Mouse (Mus musculus) stomach, embryonic 15.5 days (tissue): ENCODE results near the gene Gm20696. TPM values are rescaled to one million over a fixed set of nuclear protein-coding genes. Genes with fewer than 3 reads are reported as not detected.

Source experiments
- ATAC-seq: fragments of 200-750 bp; cut with Nextera tagmentation; 2 replicates; pipeline ENCODE4 v1.8.0; 2017; ENCODE audit warnings: low read depth, moderate number of reproducible peaks, moderate TSS enrichment; ENCODE audit not compliant: insufficient read depth, low FRiP score
- H3K27ac ChIP-seq: fragments of 300-500 bp; sonication (generic); 2 replicates; pipeline ENCODE4 v1.5.1; 2015; ENCODE audit warnings: mild to moderate bottlenecking, inconsistent platforms
- H3K27me3 ChIP-seq: fragments of 300-500 bp; sonication (generic); replicated peaks from 2 replicates; pipeline ENCODE4 v1.6.1; 2015; ENCODE audit warnings: inconsistent platforms
- H3K36me3 ChIP-seq: fragments of 300-500 bp; sonication (generic); 2 replicates; pipeline ENCODE4 v1.6.1; 2015; ENCODE audit warnings: inconsistent platforms
- H3K4me1 ChIP-seq: fragments of 300-500 bp; sonication (generic); 2 replicates; pipeline ENCODE4 v1.6.1; 2015; ENCODE audit warnings: inconsistent platforms
- H3K4me2 ChIP-seq: fragments of 300-500 bp; sonication (generic); 2 replicates; pipeline ENCODE4 v1.6.1; 2015; ENCODE audit warnings: mild to moderate bottlenecking, inconsistent platforms
- H3K4me3 ChIP-seq: fragments of 300-500 bp; sonication (generic); replicated peaks from 2 replicates; pipeline ENCODE4 v1.5.1; 2015; ENCODE audit warnings: inconsistent platforms
- H3K9ac ChIP-seq: fragments of 300-500 bp; sonication (generic); 2 replicates; pipeline ENCODE4 v1.6.1; 2015; ENCODE audit warnings: inconsistent platforms
- H3K9me3 ChIP-seq: fragments of 300-500 bp; sonication (generic); 2 replicates; pipeline ENCODE4 v1.6.1; 2016; ENCODE audit warnings: inconsistent platforms
- WGBS: fragments of 180-500 bp; shearing (Covaris S2); methylation state at CpG from one replicate; pipeline ENCODE4 v1.1.7; 2015; 5-methylcytosine and 5-hydroxymethylcytosine counted together
- polyA plus RNA-seq: library from polyadenylated mRNA; unstranded; fragments of >200 nt; fragmentation: Nextera tagmentation; extraction: Ambion mirVana; gene quantifications from 2 replicates; pipeline ENCODE4 v1.2.1, GENCODE M21; 2015

Gene Gm20696
- polyA plus RNA-seq, 1 experiment from 2014 or later = 4.6 TPM

DNA sequence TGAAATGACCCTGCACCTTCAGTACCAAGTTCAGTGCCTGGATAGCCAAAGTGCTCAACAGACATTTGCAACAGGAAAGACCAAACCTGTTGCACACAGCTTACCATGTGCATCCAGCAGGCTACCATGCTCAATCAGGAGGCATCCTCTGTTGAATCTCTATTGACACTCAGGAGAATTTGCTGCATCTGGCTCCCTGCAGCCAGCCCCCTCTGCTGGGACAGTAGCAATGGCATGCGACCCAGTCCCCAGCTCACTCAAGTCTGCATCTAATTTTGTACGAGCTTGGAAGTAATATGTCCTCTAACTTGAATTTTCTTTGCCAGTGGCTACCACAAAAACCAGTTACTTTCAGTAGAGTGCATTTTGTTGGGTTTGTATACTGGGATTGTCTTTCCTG is 312.3 kb downstream of the Gm20696 start:
- no peak overlapping the region for H3K4me2 ChIP-seq
- no peak overlapping the region for H3K4me3 ChIP-seq
- H3K36me3 ChIP-seq = no peaks in the 10 kb centered on the region
- ATAC-seq = no peak
- peaks cover 2% of the 10 kb centered on the region; the same call in 1 of the 2 replicates for H3K4me1 ChIP-seq
- H3K9me3 ChIP-seq = no peaks in the 10 kb centered on the region
- no peak overlapping the region for H3K9ac ChIP-seq
- no peaks in the 10 kb centered on the region for H3K27me3 ChIP-seq
- no peak overlapping the region for H3K27ac ChIP-seq
- WGBS = 76% methylated on average over 2 of the region's 2 CpGs

DNA sequence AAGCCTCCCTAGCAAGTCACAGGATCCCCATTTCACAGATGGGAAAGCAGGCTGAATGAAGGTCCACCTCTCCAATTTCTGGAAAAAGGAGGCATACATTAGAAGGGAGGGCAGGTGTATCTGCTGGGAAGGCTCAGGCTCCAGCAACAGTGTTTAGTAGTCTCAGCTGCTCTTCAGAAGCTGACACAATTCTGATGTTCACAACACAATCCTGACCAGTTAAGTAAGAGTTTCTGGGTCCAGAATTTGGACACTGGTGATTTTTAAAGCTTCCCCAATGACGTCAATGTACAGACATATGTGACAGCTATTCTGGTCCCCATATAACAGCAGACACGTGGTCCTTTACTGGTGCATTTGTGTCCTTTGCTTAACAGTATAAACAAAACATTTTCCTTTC is 313.2 kb downstream of the Gm20696 start:
- ATAC-seq = no peak
- Histone ChIP-seq H3K9ac (no peak overlapping the region), H3K9me3 (no peaks in the 10 kb centered on the region), H3K27ac (no peak overlapping the region), H3K4me3 (no peak overlapping the region), H3K36me3 (no peaks in the 10 kb centered on the region), H3K27me3 (no peaks in the 10 kb centered on the region), H3K4me2 (no peak overlapping the region), H3K4me1 (no peaks in the 10 kb centered on the region)
- WGBS = 59% methylated on average over 2 of the region's 2 CpGs

DNA sequence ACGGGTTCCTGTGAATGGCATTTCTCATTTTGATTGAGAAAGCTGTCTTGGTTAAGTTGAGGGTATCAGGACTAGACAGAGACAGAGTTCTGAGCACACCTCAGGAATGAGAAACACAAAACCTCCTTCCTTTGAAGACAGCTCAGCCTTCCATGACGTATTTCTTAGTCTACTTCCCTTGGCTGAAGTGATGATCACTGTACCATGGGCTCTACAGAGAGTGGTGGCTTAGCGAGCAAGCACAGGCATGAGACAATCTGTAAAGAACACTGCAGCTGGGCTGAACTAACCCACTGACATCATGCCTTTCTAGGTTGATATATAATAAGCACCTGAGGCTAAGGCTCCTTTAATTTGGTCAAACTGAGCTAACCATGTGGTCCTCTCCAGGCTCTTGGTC is 316.0 kb downstream of the Gm20696 start:
- no peaks in the 10 kb centered on the region for H3K27me3 ChIP-seq
- no peak for ATAC-seq
- WGBS = 61% methylated on average over 3 of the region's 3 CpGs

DNA sequence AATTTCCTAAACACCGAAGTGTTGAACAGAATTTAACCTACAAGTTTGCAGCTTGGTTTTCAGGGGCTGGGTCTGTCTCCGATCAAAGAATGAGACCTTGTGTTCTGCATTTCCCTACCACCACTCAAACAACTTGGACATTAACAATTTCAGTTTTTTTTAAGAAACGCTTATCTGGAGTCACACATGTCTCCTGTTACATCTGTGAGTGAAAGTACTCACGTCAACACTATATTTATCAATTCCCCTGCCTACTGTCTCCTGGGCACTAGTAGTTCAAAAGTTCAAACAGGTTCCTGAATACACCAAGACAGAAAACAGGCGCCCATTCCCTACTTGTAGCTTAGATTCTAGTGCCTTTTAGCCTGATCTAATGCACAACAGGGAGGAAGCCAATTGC is 316.4 kb downstream of the Gm20696 start:
- Histone ChIP-seq H3K4me3 (no peak overlapping the region), H3K36me3 (no peaks in the 10 kb centered on the region), H3K4me2 (no peak overlapping the region), H3K27ac (no peak overlapping the region), H3K9me3 (no peaks in the 10 kb centered on the region), H3K4me1 (no peaks in the 10 kb centered on the region), H3K9ac (no peak overlapping the region), H3K27me3 (no peaks in the 10 kb centered on the region)
- ATAC-seq = no peak
- 46% methylated on average over 5 of the region's 5 CpGs for WGBS

More for the DNA sequence above, 316.0 kb downstream of the Gm20696 start:
- Histone ChIP-seq H3K4me2 (no peak overlapping the region), H3K27ac (no peak overlapping the region), H3K4me1 (no peaks in the 10 kb centered on the region), H3K4me3 (no peak overlapping the region), H3K36me3 (no peaks in the 10 kb centered on the region), H3K9ac (no peak overlapping the region), H3K9me3 (no peaks in the 10 kb centered on the region)

DNA sequence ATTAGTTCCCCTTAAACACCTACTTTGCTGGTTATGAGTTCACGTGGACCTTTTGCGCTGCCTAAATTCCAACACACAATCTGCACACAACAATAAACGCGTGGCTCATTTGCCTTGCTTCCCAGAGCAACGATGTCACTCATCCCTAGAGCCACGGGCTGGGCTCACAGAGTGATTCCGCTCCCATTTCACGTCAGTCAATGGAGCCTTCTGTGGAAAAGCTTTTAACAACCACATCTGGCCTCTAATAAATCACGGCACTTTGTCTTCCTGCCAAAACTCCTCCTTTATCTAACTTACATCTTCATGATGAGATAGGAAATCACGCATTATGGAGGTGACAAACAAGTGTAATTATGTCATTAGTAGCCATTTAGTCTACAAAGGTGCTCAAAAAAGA is 318.8 kb downstream of the Gm20696 start:
- WGBS = 50% methylated on average over 10 of the region's 10 CpGs
- Histone ChIP-seq H3K9ac (no peak overlapping the region), H3K27me3 (no peaks in the 10 kb centered on the region), H3K27ac (no peak overlapping the region), H3K4me2 (no peak overlapping the region), H3K36me3 (no peaks in the 10 kb centered on the region), H3K9me3 (no peaks in the 10 kb centered on the region), H3K4me3 (no peak overlapping the region), H3K4me1 (no peaks in the 10 kb centered on the region)
- ATAC-seq = no peak

DNA sequence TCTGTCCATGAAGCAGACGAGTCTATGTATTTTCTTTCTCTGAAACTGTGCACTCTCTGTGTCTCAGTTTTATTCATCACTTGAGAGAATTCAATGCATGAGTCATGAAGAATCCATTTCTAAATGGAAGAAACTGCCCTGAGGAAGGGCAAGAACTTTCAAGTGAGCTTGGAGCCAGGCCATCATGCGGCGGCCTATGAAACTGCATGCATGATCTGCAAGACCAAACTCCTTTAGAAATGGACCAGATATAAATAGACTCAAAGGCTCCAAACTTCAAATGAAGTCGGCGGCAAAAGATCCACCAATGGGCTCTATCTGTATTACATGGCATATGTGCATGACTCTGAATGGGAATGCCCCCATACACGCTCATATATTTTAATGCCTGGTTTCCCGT is 321.6 kb downstream of the Gm20696 start:
- Histone ChIP-seq H3K36me3 (no peaks in the 10 kb centered on the region), H3K9me3 (no peaks in the 10 kb centered on the region), H3K4me2 (no peak overlapping the region), H3K9ac (no peak overlapping the region), H3K27me3 (no peaks in the 10 kb centered on the region), H3K4me3 (no peak overlapping the region), H3K27ac (no peak overlapping the region), H3K4me1 (no peaks in the 10 kb centered on the region)
- no peak for ATAC-seq
- 93% methylated on average over 7 of the region's 7 CpGs for WGBS

DNA sequence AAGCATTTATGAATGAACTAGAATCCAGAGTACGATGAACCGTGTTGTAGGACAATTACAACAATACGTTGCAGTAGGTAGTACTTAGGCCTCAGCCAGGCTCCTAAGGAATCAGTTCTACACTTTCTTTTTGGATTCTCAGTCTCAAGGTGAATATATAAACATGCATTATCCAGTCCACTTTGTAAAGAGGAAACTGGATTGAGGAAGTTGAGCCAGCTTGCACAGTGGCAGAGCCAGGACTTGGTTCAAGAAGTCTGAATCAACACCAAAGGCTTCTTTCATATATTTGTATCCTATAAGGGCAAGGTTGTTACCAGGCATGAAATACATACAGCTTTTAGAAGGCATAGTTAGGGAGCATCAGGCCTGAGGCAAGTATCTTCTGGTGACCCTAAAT is 322.2 kb downstream of the Gm20696 start:
- no peaks in the 10 kb centered on the region for H3K36me3 ChIP-seq
- H3K27ac ChIP-seq = no peak overlapping the region
- no peaks in the 10 kb centered on the region for H3K27me3 ChIP-seq
- ATAC-seq = no peak; the same call in 1 of the 2 replicates
- H3K4me2 ChIP-seq = no peak overlapping the region
- no peaks in the 10 kb centered on the region for H3K4me1 ChIP-seq
- 72% methylated on average over 3 of the region's 3 CpGs for WGBS
- H3K9ac ChIP-seq = no peak overlapping the region
- no peak overlapping the region for H3K4me3 ChIP-seq
- no peaks in the 10 kb centered on the region for H3K9me3 ChIP-seq

DNA sequence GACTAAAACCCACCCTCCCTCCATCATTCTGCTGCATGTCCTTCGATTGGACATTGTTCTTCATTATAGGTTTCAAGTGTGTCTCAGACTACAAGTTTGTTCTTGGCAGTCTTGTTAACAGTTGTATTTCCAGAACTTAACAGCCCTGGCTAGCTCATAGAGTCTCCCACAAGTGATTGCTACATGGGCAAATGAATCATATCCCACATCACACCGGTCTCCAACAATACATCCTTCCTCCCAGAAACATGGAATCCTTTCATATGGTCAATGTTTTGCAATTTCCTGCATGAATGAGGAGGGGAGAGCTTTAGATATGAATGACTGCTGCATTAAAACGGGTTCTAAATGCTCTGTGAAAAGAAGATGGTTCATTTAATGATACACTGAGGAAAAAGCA is 322.8 kb downstream of the Gm20696 start:
- 79% methylated on average over 3 of the region's 3 CpGs for WGBS
- no peaks in the 10 kb centered on the region for H3K36me3 ChIP-seq
- ATAC-seq = no peak

DNA sequence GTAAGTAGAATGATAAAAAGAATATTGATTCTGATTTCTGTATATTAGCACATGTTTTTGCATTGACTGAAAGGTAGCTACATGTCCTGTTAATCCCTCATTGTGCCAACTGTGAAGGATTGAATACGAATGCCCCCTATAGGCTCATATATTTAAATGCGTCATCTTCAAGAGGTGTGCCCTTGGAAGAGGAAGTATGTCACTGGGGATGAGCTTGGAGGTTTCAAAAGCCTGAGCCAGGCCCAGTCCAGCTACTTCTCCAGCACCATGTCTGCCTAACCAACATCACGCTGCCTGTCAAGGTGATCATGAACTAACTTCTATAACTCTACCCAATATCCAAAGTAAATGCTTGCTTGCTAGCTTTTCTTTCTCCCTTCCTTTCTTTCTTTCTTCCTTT is 324.2 kb downstream of the Gm20696 start:
- Histone ChIP-seq H3K4me1 (peaks cover 14% of the 10 kb centered on the region; the same call in 1 of the 2 replicates), H3K4me2 (no peak overlapping the region), H3K9me3 (no peaks in the 10 kb centered on the region), H3K9ac (no peak overlapping the region), H3K4me3 (no peak overlapping the region), H3K27me3 (no peaks in the 10 kb centered on the region), H3K27ac (no peak overlapping the region), H3K36me3 (no peaks in the 10 kb centered on the region)
- WGBS = 91% methylated on average over 3 of the region's 3 CpGs
- ATAC-seq = no peak

More for the DNA sequence above, 322.8 kb downstream of the Gm20696 start:
- Histone ChIP-seq H3K27ac (no peak overlapping the region), H3K9ac (no peak overlapping the region), H3K4me1 (peaks cover 3% of the 10 kb centered on the region; the same call in 1 of the 2 replicates), H3K4me2 (no peak overlapping the region), H3K9me3 (no peaks in the 10 kb centered on the region), H3K4me3 (no peak overlapping the region), H3K27me3 (no peaks in the 10 kb centered on the region)

DNA sequence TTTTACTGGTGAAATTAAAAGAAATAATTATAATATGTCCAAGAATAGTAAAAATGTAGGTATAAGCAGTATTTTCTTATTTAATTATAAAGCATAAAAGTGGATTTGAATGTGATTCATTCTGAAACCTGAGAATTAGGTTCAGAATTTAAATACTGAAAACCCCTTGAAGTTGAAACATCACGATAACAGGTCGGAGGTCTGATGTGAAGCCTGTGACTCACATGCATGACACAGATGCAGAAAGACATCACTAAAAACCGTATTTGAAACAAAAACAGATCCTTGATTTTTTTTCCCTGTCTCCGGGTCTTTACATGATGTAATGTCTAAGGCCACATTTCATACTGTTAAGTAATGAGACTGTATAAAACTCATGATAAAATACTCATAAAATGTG is 325.7 kb downstream of the Gm20696 start:
- no peak overlapping the region for H3K4me3 ChIP-seq
- ATAC-seq = no peak
- H3K4me2 ChIP-seq = no peak overlapping the region
- 87% methylated on average over 4 of the region's 4 CpGs for WGBS
- H3K9me3 ChIP-seq = no peaks in the 10 kb centered on the region
- no peaks in the 10 kb centered on the region for H3K36me3 ChIP-seq
- H3K9ac ChIP-seq = no peak overlapping the region
- no peaks in the 10 kb centered on the region for H3K27me3 ChIP-seq
- peaks cover 14% of the 10 kb centered on the region; the same call in 1 of the 2 replicates for H3K4me1 ChIP-seq
- H3K27ac ChIP-seq = no peak overlapping the region

DNA sequence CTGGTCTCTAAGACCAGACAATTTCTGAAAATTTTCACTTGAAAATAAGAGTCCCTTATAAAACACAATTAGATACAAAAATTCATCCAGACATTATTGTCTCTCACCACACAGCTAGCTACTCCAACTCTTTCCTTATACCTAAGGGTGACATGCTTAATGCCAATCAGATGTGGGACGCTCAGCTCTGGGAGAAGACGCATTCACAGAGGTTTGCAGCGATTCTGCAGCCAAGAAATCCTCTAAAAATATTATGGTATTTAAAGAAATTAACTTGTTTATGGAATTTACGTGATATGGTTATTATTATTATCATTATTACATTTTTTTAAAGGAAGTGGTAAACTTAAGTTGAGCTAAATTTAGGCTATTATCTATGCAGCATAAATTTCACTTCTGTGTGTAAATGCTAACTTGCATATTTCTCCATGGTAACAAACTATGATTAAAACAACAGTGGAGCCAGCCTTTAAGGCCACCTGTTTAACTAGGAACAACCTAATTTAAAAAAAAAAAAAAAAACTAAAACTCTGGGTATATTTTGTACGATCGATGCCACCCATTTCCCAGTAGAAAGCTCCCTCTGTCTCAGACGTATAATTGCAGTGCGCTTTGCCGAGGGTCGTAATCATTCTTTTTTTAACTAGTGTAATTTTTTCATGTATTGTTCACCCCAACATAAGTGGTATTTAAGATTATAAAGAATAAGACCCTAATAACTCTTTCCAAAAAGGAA is 326.4 kb downstream of the Gm20696 start:
- Histone ChIP-seq H3K27ac (no peak overlapping the region), H3K27me3 (no peaks in the 10 kb centered on the region), H3K4me3 (no peak overlapping the region), H3K9ac (no peak overlapping the region), H3K9me3 (no peaks in the 10 kb centered on the region), H3K36me3 (no peaks in the 10 kb centered on the region), H3K4me2 (no peak overlapping the region), H3K4me1 (peaks cover 14% of the 10 kb centered on the region; the same call in 1 of the 2 replicates)
- no peak for ATAC-seq
- 86% methylated on average over 10 of the region's 10 CpGs for WGBS

DNA sequence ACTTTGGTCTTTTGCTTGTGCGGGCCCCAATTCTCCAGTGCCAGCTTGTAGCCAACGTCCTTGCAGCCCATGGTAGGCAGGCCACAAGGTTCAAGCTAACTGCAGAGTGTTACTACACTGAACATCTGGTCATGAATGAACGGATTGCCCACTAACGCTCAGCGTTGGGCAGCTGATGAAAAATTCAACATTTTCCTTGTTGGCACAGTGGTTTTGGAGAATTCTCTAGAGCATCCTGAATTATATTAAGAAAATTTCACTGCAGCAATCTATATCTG is 327.3 kb downstream of the Gm20696 start:
- no peaks in the 10 kb centered on the region for H3K36me3 ChIP-seq
- no peak for ATAC-seq
- H3K27ac ChIP-seq = no peak overlapping the region
- H3K4me2 ChIP-seq = no peak overlapping the region
- peaks cover 14% of the 10 kb centered on the region; the same call in 1 of the 2 replicates for H3K4me1 ChIP-seq
- H3K9ac ChIP-seq = no peak overlapping the region
- H3K4me3 ChIP-seq = no peak overlapping the region
- H3K9me3 ChIP-seq = no peaks in the 10 kb centered on the region
- WGBS = 41% methylated on average over 5 of the region's 5 CpGs
- no peaks in the 10 kb centered on the region for H3K27me3 ChIP-seq
